Mouse (Mus musculus): ENCODE results near the gene Arhgef28. TPM values are rescaled to one million over a fixed set of nuclear protein-coding genes. Genes with fewer than 3 reads are reported as not detected.

Gene Arhgef28
- total and polyA plus RNA-seq, 2 experiments from 2014 or later = 34.3 to 41.5 TPM

- 91% methylated on average over 11 of the region's 11 CpGs for WGBS
- H3K9me3 ChIP-seq (ENCODE audit: low read length) = no peaks in the 10 kb centered on the region
- no peaks in the 10 kb centered on the region for H3K4me1 ChIP-seq (ENCODE audit: insufficient read depth, low read length)
- ATAC-seq (ENCODE audit: low FRiP score) (no peak), DNase-seq (ENCODE audit: low spot score) (no peak)
- H3K4me2 ChIP-seq (ENCODE audit: low read depth, low read length, poor library complexity, severe bottlenecking) = no peak overlapping the region
- no peak overlapping the region for H3K4me3 ChIP-seq (ENCODE audit: low read depth, low read length)
- TF ChIP-seq CTCF (IDR thresholded peaks at IDR 0.05) = no peak
- H3K27me3 ChIP-seq (ENCODE audit: insufficient read depth, low read length) = no peaks in the 10 kb centered on the region
- H3K9ac ChIP-seq (replicated peaks; ENCODE audit: low read length, poor library complexity, severe bottlenecking) = no peak overlapping the region
- no peak overlapping the region for H3K27ac ChIP-seq (ENCODE audit: low read depth, low read length)
- no peaks in the 10 kb centered on the region for H3K36me3 ChIP-seq (ENCODE audit: insufficient read depth, low read length)
Measured at GRCm38 (mm10) chr13:98182330-98182729, 23.9 kb downstream of the Arhgef28 start.

GRCm38 (mm10) chr13:98180636-98181035 is 25.6 kb downstream of the Arhgef28 start:
- Histone ChIP-seq H3K4me1 (ENCODE audit: insufficient read depth, low read length) (no peaks in the 10 kb centered on the region), H3K4me3 (ENCODE audit: low read depth, low read length) (no peak overlapping the region), H3K9ac (replicated peaks; ENCODE audit: low read length, poor library complexity, severe bottlenecking) (no peak overlapping the region), H3K27me3 (ENCODE audit: insufficient read depth, low read length) (no peaks in the 10 kb centered on the region), H3K27ac (ENCODE audit: low read depth, low read length) (no peak overlapping the region), H3K36me3 (ENCODE audit: insufficient read depth, low read length) (no peaks in the 10 kb centered on the region), H3K4me2 (ENCODE audit: low read depth, low read length, poor library complexity, severe bottlenecking) (no peak overlapping the region), H3K9me3 (ENCODE audit: low read length) (no peaks in the 10 kb centered on the region)
- no peak for DNase-seq (ENCODE audit: low spot score)
- no peak for ATAC-seq (ENCODE audit: low FRiP score)
- WGBS = 89% methylated on average over 8 of the region's 8 CpGs
- no peak for TF ChIP-seq CTCF (IDR thresholded peaks at IDR 0.05)

GRCm38 (mm10) chr13:98175323-98176007 is 30.8 kb downstream of the Arhgef28 start:
- Histone ChIP-seq H3K27me3 (ENCODE audit: insufficient read depth, low read length) (no peaks in the 10 kb centered on the region), H3K4me1 (ENCODE audit: insufficient read depth, low read length) (no peaks in the 10 kb centered on the region), H3K36me3 (ENCODE audit: insufficient read depth, low read length) (no peaks in the 10 kb centered on the region), H3K4me2 (ENCODE audit: low read depth, low read length, poor library complexity, severe bottlenecking) (no peak overlapping the region), H3K9me3 (ENCODE audit: low read length) (no peaks in the 10 kb centered on the region), H3K27ac (ENCODE audit: low read depth, low read length) (no peak overlapping the region), H3K9ac (replicated peaks; ENCODE audit: low read length, poor library complexity, severe bottlenecking) (no peak overlapping the region), H3K4me3 (ENCODE audit: low read depth, low read length) (no peak overlapping the region)
- 84% methylated on average over 10 of the region's 10 CpGs for WGBS
- no peak for TF ChIP-seq CTCF (IDR thresholded peaks at IDR 0.05)
- no peak for ATAC-seq (ENCODE audit: low FRiP score)
- DNase-seq (ENCODE audit: low spot score) = no peak

GRCm38 (mm10) chr13:98173008-98173407 is 33.2 kb downstream of the Arhgef28 start:
- no peak for ATAC-seq (ENCODE audit: low FRiP score)
- TF ChIP-seq CTCF (IDR thresholded peaks at IDR 0.05) = no peak
- H3K36me3 ChIP-seq (ENCODE audit: insufficient read depth, low read length) = no peaks in the 10 kb centered on the region
- no peak overlapping the region for H3K9ac ChIP-seq (replicated peaks; ENCODE audit: low read length, poor library complexity, severe bottlenecking)
- no peaks in the 10 kb centered on the region for H3K4me1 ChIP-seq (ENCODE audit: insufficient read depth, low read length)
- no peaks in the 10 kb centered on the region for H3K27me3 ChIP-seq (ENCODE audit: insufficient read depth, low read length)
- no peak overlapping the region for H3K4me2 ChIP-seq (ENCODE audit: low read depth, low read length, poor library complexity, severe bottlenecking)
- H3K4me3 ChIP-seq (ENCODE audit: low read depth, low read length) = no peak overlapping the region
- 78% methylated on average over 6 of the region's 6 CpGs for WGBS
- no peak overlapping the region for H3K27ac ChIP-seq (ENCODE audit: low read depth, low read length)
- no peaks in the 10 kb centered on the region for H3K9me3 ChIP-seq (ENCODE audit: low read length)
- no peak for DNase-seq (ENCODE audit: low spot score)

- Histone ChIP-seq H3K4me1 (ENCODE audit: insufficient read depth, low read length) (no peaks in the 10 kb centered on the region), H3K27me3 (ENCODE audit: insufficient read depth, low read length) (no peaks in the 10 kb centered on the region), H3K36me3 (ENCODE audit: insufficient read depth, low read length) (no peaks in the 10 kb centered on the region), H3K4me2 (ENCODE audit: low read depth, low read length, poor library complexity, severe bottlenecking) (no peak overlapping the region), H3K9me3 (ENCODE audit: low read length) (no peaks in the 10 kb centered on the region), H3K9ac (replicated peaks; ENCODE audit: low read length, poor library complexity, severe bottlenecking) (no peak overlapping the region), H3K4me3 (ENCODE audit: low read depth, low read length) (no peak overlapping the region), H3K27ac (ENCODE audit: low read depth, low read length) (no peak overlapping the region)
- no peak for DNase-seq (ENCODE audit: low spot score)
- no peak for ATAC-seq (ENCODE audit: low FRiP score)
- TF ChIP-seq CTCF (IDR thresholded peaks at IDR 0.05) = no peak
- 72% methylated on average over 11 of the region's 11 CpGs for WGBS
Measured at GRCm38 (mm10) chr13:98172365-98172764, 33.9 kb downstream of the Arhgef28 start.

- no peak overlapping the region for H3K27ac ChIP-seq (ENCODE audit: low read depth, low read length)
- H3K9ac ChIP-seq (replicated peaks; ENCODE audit: low read length, poor library complexity, severe bottlenecking) = no peak overlapping the region
- no peak overlapping the region for H3K4me2 ChIP-seq (ENCODE audit: low read depth, low read length, poor library complexity, severe bottlenecking)
- ATAC-seq (ENCODE audit: low FRiP score) (no peak), DNase-seq (ENCODE audit: low spot score) (no peak)
- WGBS = 95% methylated on average over 4 of the region's 4 CpGs
- H3K9me3 ChIP-seq (ENCODE audit: low read length) = no peaks in the 10 kb centered on the region
- H3K27me3 ChIP-seq (ENCODE audit: insufficient read depth, low read length) = no peaks in the 10 kb centered on the region
- H3K36me3 ChIP-seq (ENCODE audit: insufficient read depth, low read length) = no peaks in the 10 kb centered on the region
- H3K4me1 ChIP-seq (ENCODE audit: insufficient read depth, low read length) = no peaks in the 10 kb centered on the region
- no peak overlapping the region for H3K4me3 ChIP-seq (ENCODE audit: low read depth, low read length)
- TF ChIP-seq CTCF (IDR thresholded peaks at IDR 0.05) = no peak
Measured at GRCm38 (mm10) chr13:98171706-98172105, 34.5 kb downstream of the Arhgef28 start.

All from midbrain, postnatal 0 days (tissue).